Mouse (Mus musculus) heart, embryonic 14.5 days (tissue): Measurements from ENCODE around the gene Neurod1. TPM values are rescaled to one million over a fixed set of nuclear protein-coding genes. Genes with fewer than 3 reads are reported as not detected.

Experiments
- ATAC-seq: fragments of 200-750 bp; cut with Nextera tagmentation; 2 replicates; pipeline ENCODE4 v1.8.0; 2017; ENCODE audit warnings: low read depth, moderate TSS enrichment; ENCODE audit not compliant: insufficient number of reproducible peaks, insufficient read depth, low FRiP score
- H3K27ac ChIP-seq, 2 experiments: fragments of 200-500 bp in 1 of 2; fragments of 300-500 bp in 1 of 2; sonication (generic) in 1 of 2; replicated peaks in 1 of 2; 2 replicates each; pipeline ENCODE4 v1.5.1; 2012 to 2014; ENCODE audit warnings: low read depth in 2 of 2, low read length in 2 of 2, control low read depth in 1 of 2, mild to moderate bottlenecking in 1 of 2, mixed read lengths in 1 of 2; ENCODE audit not compliant: control insufficient read depth in 1 of 2, insufficient read depth in 1 of 2
- H3K27me3 ChIP-seq: fragments of 300-500 bp; sonication (generic); 2 replicates; pipeline ENCODE4 v1.6.1; 2014; ENCODE audit warnings: mild to moderate bottlenecking, low read length, control low read depth; ENCODE audit not compliant: control insufficient read depth, insufficient read depth
- H3K36me3 ChIP-seq: fragments of 300-500 bp; sonication (generic); 2 replicates; pipeline ENCODE4 v1.6.1; 2014; ENCODE audit warnings: mild to moderate bottlenecking, control low read depth, low read length, mixed read lengths; ENCODE audit not compliant: control insufficient read depth, insufficient read depth
- H3K4me1 ChIP-seq, 2 experiments: fragments of 200-500 bp in 1 of 2; fragments of 300-500 bp in 1 of 2; sonication (generic) in 1 of 2; 2 replicates each; pipeline ENCODE4 v1.6.1; 2012 to 2014; ENCODE audit warnings: low read length in 2 of 2, control low read depth in 1 of 2, mixed read lengths in 1 of 2; ENCODE audit not compliant: control insufficient read depth in 2 of 2, insufficient read depth in 2 of 2
- H3K4me2 ChIP-seq: fragments of 300-500 bp; sonication (generic); 2 replicates; pipeline ENCODE4 v1.6.1; 2014; ENCODE audit warnings: mild to moderate bottlenecking, low read length
- H3K4me3 ChIP-seq, 2 experiments: fragments of 200-500 bp in 1 of 2; fragments of 300-500 bp in 1 of 2; sonication (generic) in 1 of 2; 2 replicates each; pipeline ENCODE4 v1.5.1; 2012 to 2014; ENCODE audit warnings: low read length in 2 of 2, mild to moderate bottlenecking in 2 of 2, control low read depth in 1 of 2, low read depth in 1 of 2, moderate library complexity in 1 of 2; ENCODE audit not compliant: control insufficient read depth in 1 of 2, insufficient read depth in 1 of 2
- H3K9ac ChIP-seq: fragments of 300-500 bp; sonication (generic); 2 replicates; pipeline ENCODE4 v1.6.1; 2014; ENCODE audit warnings: mild to moderate bottlenecking, low read length
- H3K9me3 ChIP-seq: fragments of 300-500 bp; sonication (generic); 2 replicates; pipeline ENCODE4 v1.6.1; 2016; ENCODE audit warnings: low read length, control low read depth; ENCODE audit not compliant: control insufficient read depth
- WGBS: fragments of 180-500 bp; shearing (Covaris S2); extraction: QIAGEN DNeasy Blood & Tissue Kit; methylation state at CpG from one replicate; pipeline ENCODE4 v1.1.7; 2014; 5-methylcytosine and 5-hydroxymethylcytosine counted together
- polyA plus RNA-seq: library from polyadenylated mRNA; unstranded; fragments of >200 nt; fragmentation: Nextera tagmentation; extraction: Ambion mirVana; gene quantifications from 2 replicates; pipeline ENCODE4 v1.2.1, GENCODE M21; 2014

Neurod1 gene
- polyA plus RNA-seq, 1 experiment from 2014 or later: not detected

DNA sequence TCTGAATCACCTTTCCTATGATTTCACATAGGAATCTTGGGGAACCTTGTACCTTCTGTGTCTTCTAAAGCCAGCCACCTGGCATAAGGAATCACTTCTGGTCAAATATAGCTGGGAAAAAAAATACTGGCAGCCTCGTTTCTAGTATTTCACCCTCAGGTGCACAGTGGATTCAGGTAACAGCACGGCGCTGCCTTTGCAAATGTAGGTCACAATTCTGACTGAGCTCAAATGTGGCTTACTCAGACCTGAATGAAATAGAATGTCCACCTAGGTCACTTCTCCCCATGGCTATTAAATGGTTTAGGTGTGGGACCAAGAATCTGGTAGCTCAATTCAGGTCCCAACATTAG lies 45.7 kb downstream of the Neurod1 start:
- no peak overlapping the region for H3K4me2 ChIP-seq
- no peaks in the 10 kb centered on the region for H3K36me3 ChIP-seq
- no peak overlapping the region for H3K9ac ChIP-seq
- no peak overlapping the region for H3K27ac ChIP-seq
- H3K4me3 ChIP-seq: no peak overlapping the region
- WGBS: 84% methylated on average over 3 of the region's 3 CpGs
- ATAC-seq: no peak
- no peaks in the 10 kb centered on the region for H3K4me1 ChIP-seq
- no peaks in the 10 kb centered on the region for H3K27me3 ChIP-seq
- no peaks in the 10 kb centered on the region for H3K9me3 ChIP-seq

DNA sequence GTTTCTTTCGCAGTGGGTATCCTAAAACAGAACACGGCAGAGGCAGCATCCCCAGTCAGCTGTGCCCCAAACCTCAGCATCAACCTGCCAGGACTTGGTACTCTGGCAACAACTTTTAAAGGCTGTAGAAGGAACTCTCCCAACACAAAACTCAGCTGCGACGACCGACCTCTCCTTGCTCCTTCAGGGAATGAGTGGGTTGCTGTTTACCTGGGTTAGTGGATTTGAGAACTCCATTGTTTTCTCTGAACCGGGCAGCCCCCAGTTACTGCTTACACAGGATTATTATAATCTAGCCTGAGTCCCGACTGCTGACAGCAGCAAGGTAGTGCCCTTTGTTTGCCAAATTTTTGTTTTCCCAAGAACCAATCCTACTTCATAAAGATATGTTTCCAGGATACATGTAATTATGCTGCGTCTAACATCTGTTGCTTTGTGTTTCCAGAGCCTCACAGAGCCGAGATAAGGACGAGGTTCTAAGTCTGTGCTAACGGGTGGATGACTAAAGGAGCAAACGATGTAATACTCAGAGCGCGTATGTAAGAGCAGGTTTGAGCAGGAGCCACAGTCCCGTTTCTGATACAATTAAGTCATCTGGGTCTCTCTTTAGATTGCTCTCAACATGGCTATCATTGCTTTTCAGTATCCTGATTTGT lies 46.2 kb downstream of the Neurod1 start:
- ATAC-seq: no peak
- no peak overlapping the region for H3K27ac ChIP-seq
- WGBS: 39% methylated on average over 15 of the region's 15 CpGs

DNA sequence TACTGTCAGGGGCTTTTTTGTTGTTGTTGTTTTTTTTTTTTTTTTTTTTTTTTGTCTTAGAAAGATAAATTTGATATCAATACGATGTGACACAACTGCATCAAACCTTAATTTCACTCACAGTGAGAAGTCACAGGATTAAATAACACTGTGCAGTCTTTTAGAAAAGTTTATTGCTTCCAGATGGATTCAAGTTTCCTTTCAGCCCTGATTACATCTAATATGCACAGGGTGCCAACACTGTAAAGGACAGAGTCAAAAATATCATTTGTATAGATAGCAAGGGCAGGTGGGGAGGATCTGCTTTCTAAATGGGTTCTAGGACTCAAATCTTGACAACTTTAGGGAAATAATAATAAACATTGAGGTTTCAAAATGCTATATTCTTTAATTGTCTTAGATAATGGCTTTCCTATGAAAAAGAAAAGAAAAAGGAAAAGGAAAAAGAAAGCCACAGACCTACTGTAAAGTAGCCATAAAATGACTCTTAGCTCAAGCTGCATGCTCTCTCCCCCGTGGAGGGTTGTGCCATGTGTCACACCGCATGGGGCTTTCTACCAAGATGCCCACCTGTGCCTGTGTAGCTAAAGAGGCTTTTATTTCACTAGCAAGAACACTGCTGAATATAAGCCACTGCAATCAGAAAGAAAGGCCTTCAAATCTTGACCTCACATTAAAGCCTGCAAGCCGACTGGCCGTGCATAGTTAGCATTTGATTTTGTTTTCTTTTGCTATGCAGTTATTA lies 50.7 kb downstream of the Neurod1 start:
- Histone ChIP-seq H3K4me2 (no peak overlapping the region), H3K27ac (no peak overlapping the region), H3K9me3 (no peaks in the 10 kb centered on the region), H3K36me3 (no peaks in the 10 kb centered on the region), H3K9ac (no peak overlapping the region), H3K27me3 (no peaks in the 10 kb centered on the region), H3K4me1 (no peaks in the 10 kb centered on the region), H3K4me3 (no peak overlapping the region)
- no peak for ATAC-seq
- 80% methylated on average over 5 of the region's 5 CpGs for WGBS

More for the DNA sequence above, 46.2 kb downstream of the Neurod1 start:
- H3K9me3 ChIP-seq: no peaks in the 10 kb centered on the region
- no peak overlapping the region for H3K4me3 ChIP-seq
- H3K9ac ChIP-seq: no peak overlapping the region
- H3K4me1 ChIP-seq: no peaks in the 10 kb centered on the region
- no peaks in the 10 kb centered on the region for H3K27me3 ChIP-seq
- H3K4me2 ChIP-seq: no peak overlapping the region
- no peaks in the 10 kb centered on the region for H3K36me3 ChIP-seq

Other genes starting within 250 kb of the Neurod1 start
- 3.4 and 3.8 TPM in 2 replicates for gene Itga4, start 201.3 kb downstream of the Neurod1 start, polyA plus RNA-seq
- gene Cerkl, start within 50 bp of the Neurod1 start, polyA plus RNA-seq: 0.44 and 1.4 TPM in 2 replicates
- 9.1 and 11.1 TPM in 2 replicates for gene Itprid2, start 178.6 kb upstream of the Neurod1 start, polyA plus RNA-seq